Mouse (Mus musculus) liver, adult 2 months (tissue): Measurements from ENCODE around the gene Actn2. TPM values are rescaled to one million over a fixed set of nuclear protein-coding genes. Genes with fewer than 3 reads are reported as not detected.

ENCODE experiments used
- DNase-seq: peaks from one replicate; pipeline ENCODE4 v3.0.0-alpha.2; 2011; ENCODE audit warnings: low read depth, low spot score; ENCODE audit errors: extremely low read depth
- H3K27ac ChIP-seq: fragments of 200-500 bp; replicated peaks from 2 replicates; pipeline ENCODE4 v1.5.1; 2012; ENCODE audit warnings: low read depth, mild to moderate bottlenecking, control low read depth, inconsistent platforms, low read length; ENCODE audit not compliant: insufficient read depth
- H3K27me3 ChIP-seq: fragments of 200-500 bp; 2 replicates; pipeline ENCODE4 v1.6.1; 2012; ENCODE audit warnings: mild to moderate bottlenecking, moderate library complexity, low read length, inconsistent platforms; ENCODE audit not compliant: control insufficient read depth, insufficient read depth
- H3K36me3 ChIP-seq: fragments of 200-500 bp; 2 replicates; pipeline ENCODE4 v1.6.1; 2012; ENCODE audit warnings: low read length, inconsistent platforms; ENCODE audit not compliant: control insufficient read depth, insufficient read depth
- H3K4me1 ChIP-seq: fragments of 200-500 bp; 2 replicates; pipeline ENCODE4 v1.6.1; 2011; ENCODE audit warnings: low read length; ENCODE audit not compliant: control insufficient read depth, insufficient read depth
- H3K4me3 ChIP-seq: fragments of 200-500 bp; 2 replicates; pipeline ENCODE4 v1.5.1; 2011; ENCODE audit warnings: low read depth, mild to moderate bottlenecking, control low read depth, low read length, moderate library complexity; ENCODE audit not compliant: insufficient read depth
- H3K79me2 ChIP-seq: fragments of 200-500 bp; 2 replicates; pipeline ENCODE4 v1.6.1; 2012; ENCODE audit warnings: inconsistent platforms, mild to moderate bottlenecking, low read length, moderate library complexity; ENCODE audit not compliant: control insufficient read depth, insufficient read depth
- H3K9ac ChIP-seq: fragments of 200-500 bp; 2 replicates; pipeline ENCODE4 v1.6.1; 2012; ENCODE audit warnings: low read depth, mild to moderate bottlenecking, control low read depth, inconsistent platforms, low read length
- CTCF ChIP-seq: fragments of 200-500 bp; IDR thresholded peaks from 2 replicates; pipeline ENCODE4 v1.5.1; 2011; ENCODE audit warnings: low read depth, low read length, control low read depth
- POLR2A ChIP-seq: fragments of 200-500 bp; IDR thresholded peaks from 2 replicates; pipeline ENCODE4 v1.6.1; 2011; ENCODE audit warnings: low read length, control low read depth; ENCODE audit not compliant: insufficient read depth; ENCODE audit errors: extremely low read depth
- whole genome bisulfite sequencing: fragments of 180-500 bp; shearing (Covaris S2); methylation state at CpG from one replicate; pipeline ENCODE4 v1.1.7; 2018; 5-methylcytosine and 5-hydroxymethylcytosine counted together
- polyA plus RNA-seq: library from polyadenylated mRNA; depleted of rRNA; stranded (reverse); fragments of >200 nt; gene quantifications from 2 replicates; pipeline ENCODE4 v1.2.3, GENCODE M21; 2012
- total RNA-seq: library from RNA; depleted of rRNA; stranded (reverse); fragments of >200 nt; gene quantifications from 2 replicates; pipeline ENCODE4 v1.2.3, GENCODE M21; 2014

Actn2 gene
- total and polyA plus RNA-seq, 2 experiments = 0.06 to 1.2 TPM

DNA sequence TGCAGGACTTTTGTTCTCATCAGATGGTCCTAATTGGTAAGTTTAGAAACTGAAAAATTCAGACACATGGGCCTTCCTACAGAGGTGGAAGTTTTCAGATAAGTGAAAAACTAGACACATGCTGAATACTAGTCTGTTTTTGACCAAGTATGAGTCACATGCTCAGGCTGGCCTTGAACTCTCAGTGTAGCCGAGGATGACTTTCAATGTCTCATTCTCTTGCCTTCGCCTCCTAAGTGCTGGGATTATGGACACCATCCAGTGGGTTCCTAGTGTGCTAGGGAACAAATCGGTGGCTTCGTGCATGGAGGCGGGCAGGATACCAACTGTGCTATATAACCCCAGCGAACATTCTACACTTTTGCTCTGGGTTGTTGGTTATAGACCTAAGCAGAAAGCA, 13.0 kb downstream of the Actn2 start:
- H3K4me3 ChIP-seq = no peak overlapping the region
- 86% methylated on average over 6 of the region's 6 CpGs for WGBS
- no peaks in the 10 kb centered on the region for H3K79me2 ChIP-seq
- TF ChIP-seq CTCF = no peak
- no peaks in the 10 kb centered on the region for H3K4me1 ChIP-seq
- no peak overlapping the region for H3K27ac ChIP-seq
- DNase-seq = no peak
- 0 out of 2 replicates have a peak, but pooled peaks cover 3% of the 10 kb centered on the region for H3K27me3 ChIP-seq
- no peak overlapping the region for H3K9ac ChIP-seq
- no peaks in the 10 kb centered on the region for H3K36me3 ChIP-seq

- 81% methylated on average over 12 of the region's 12 CpGs for WGBS
- Histone ChIP-seq H3K36me3 (no peaks in the 10 kb centered on the region), H3K4me1 (no peaks in the 10 kb centered on the region), H3K4me3 (no peak overlapping the region), H3K27me3 (no peaks in the 10 kb centered on the region), H3K27ac (no peak overlapping the region), H3K79me2 (no peaks in the 10 kb centered on the region), H3K9ac (no peak overlapping the region)
- TF ChIP-seq POLR2A (no peak), CTCF (no peak)
- no peak for DNase-seq
These were observed 17.4 kb downstream of the Actn2 start for GRCm38 (mm10) chr13:12323076-12323625.

- Histone ChIP-seq H3K36me3 (no peaks in the 10 kb centered on the region), H3K4me3 (no peak overlapping the region), H3K27me3 (no peaks in the 10 kb centered on the region), H3K27ac (no peak overlapping the region), H3K9ac (no peak overlapping the region), H3K79me2 (no peaks in the 10 kb centered on the region), H3K4me1 (no peaks in the 10 kb centered on the region)
- TF ChIP-seq CTCF (no peak), POLR2A (no peak)
- DNase-seq = no peak
- WGBS = 66% methylated on average over 2 of the region's 2 CpGs
These were observed 20.4 kb downstream of the Actn2 start for GRCm38 (mm10) chr13:12320148-12320547.

DNA sequence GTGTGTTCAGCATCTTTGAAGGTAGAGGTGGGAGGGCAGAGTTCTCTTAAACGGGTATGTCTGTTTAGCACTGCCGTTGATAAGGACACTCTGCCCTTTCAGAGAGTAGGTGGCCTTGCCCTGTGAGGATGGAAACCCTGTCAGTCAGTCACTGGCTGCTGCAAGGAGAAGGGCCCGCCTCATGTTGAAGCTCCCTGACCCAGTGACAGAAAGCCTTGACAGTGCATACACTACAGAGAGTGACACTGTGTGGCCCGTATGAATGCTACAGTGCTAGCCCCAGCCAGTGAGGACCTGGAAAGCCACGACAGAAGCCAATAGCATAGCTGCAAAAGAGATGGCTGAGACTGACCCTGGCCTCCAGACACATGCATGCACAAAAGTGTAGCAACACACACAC, 22.5 kb downstream of the Actn2 start:
- no peaks in the 10 kb centered on the region for H3K4me1 ChIP-seq
- no peaks in the 10 kb centered on the region for H3K27me3 ChIP-seq
- H3K9ac ChIP-seq = no peak overlapping the region
- H3K27ac ChIP-seq = no peak overlapping the region
- TF ChIP-seq POLR2A (no peak), CTCF (no peak)
- no peaks in the 10 kb centered on the region for H3K79me2 ChIP-seq
- no peak overlapping the region for H3K4me3 ChIP-seq
- no peaks in the 10 kb centered on the region for H3K36me3 ChIP-seq
- WGBS = 57% methylated on average over 5 of the region's 5 CpGs
- no peak for DNase-seq

GRCm38 (mm10) chr13:12317191-12317765, 23.3 kb downstream of the Actn2 start:
- no peak for DNase-seq
- Histone ChIP-seq H3K36me3 (no peaks in the 10 kb centered on the region), H3K9ac (no peak overlapping the region), H3K4me3 (no peak overlapping the region), H3K79me2 (no peaks in the 10 kb centered on the region), H3K4me1 (no peaks in the 10 kb centered on the region), H3K27me3 (no peaks in the 10 kb centered on the region), H3K27ac (no peak overlapping the region)
- WGBS = 69% methylated on average over 6 of the region's 6 CpGs
- TF ChIP-seq CTCF (no peak), POLR2A (no peak)

DNA sequence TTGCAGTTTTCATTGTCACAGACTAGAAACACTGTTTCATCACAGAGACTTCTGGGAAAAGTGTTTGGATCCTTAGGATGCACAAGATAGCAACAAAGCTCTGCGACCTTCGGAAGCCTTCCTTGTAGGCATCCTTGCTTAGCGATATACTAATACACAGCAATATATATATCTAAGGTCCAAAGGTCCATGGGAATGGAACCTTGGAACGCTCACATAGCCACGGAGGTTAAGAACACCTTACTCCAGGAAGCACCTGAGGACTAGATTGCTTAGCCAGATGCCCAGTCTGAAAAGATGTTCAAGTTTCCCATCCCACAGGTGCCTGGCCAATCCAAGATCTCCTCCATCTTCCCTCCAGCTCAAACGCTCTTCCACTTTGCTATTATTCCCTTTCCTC, 26.4 kb downstream of the Actn2 start:
- Histone ChIP-seq H3K27ac (no peak overlapping the region), H3K9ac (no peak overlapping the region), H3K36me3 (no peaks in the 10 kb centered on the region), H3K79me2 (no peaks in the 10 kb centered on the region), H3K4me3 (no peak overlapping the region), H3K4me1 (no peaks in the 10 kb centered on the region), H3K27me3 (no peaks in the 10 kb centered on the region)
- no peak for TF ChIP-seq POLR2A
- no peak for TF ChIP-seq CTCF
- 94% methylated on average over 6 of the region's 6 CpGs for WGBS
- no peak for DNase-seq
